In the genomic region with DNA sequence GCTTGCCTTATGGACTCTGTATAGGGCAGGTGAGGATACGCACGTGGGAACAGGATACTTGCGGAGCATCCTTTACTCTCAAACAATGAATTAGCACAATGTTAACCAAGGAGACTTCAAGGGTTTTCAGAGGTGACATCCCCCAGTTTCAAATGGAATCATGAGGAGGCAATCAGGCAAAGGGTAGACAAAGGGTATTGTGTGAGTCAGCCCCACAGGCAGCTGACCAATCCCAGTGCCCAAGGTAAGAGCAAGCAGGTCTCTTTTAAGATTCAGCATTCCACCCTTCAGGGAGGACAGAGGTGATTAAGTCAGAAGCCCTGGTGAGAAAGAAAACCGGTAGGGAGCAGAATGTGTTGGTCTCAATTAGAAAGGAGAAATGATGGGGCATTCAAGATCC, we compare ENCODE assay signal across 27 mouse cellular contexts. TPM values are rescaled to one million over a fixed set of nuclear protein-coding genes. Genes with fewer than 3 reads are reported as not detected.
"Had no signal": no experiment of that assay in that cellular context is flagged by ENCODE, and none has a peak within 500 bp of the region (broad histone marks: within the 10 kb centered on the region; RNA-seq: fewer than 3 reads in every experiment).

No protein-coding gene starts in this region.

- H3K36me3 ChIP-seq: heart, embryonic 10.5 days; heart, embryonic 12.5 days; hindbrain, embryonic 15.5 days; kidney, embryonic 15.5 days; limb, embryonic 13.5 days; limb, embryonic 15.5 days; liver, embryonic 12.5 days had no signal

- H3K4me1 ChIP-seq: heart, embryonic 10.5 days; heart, embryonic 12.5 days; kidney, embryonic 15.5 days; limb, embryonic 13.5 days; limb, embryonic 15.5 days; liver, embryonic 12.5 days had no signal

- DNase-seq: gastrocnemius, postnatal 14 days; heart, adult 18-20 months; heart, postnatal 14 days; heart, postnatal 36 days; kidney, adult 11 months; kidney, adult 2 months; kidney, adult 9 months; kidney, postnatal 14 days; kidney, postnatal 36 days; layer of hippocampus, adult 9-11 months; layer of hippocampus, postnatal 36 days; left cerebral cortex, postnatal 4 days had no signal

- H3K9ac ChIP-seq: heart, embryonic 12.5 days; hindbrain, embryonic 13.5 days; hindbrain, embryonic 15.5 days; kidney, embryonic 15.5 days; limb, embryonic 13.5 days; limb, embryonic 15.5 days; liver, embryonic 12.5 days; liver, embryonic 14.5 days had no signal

- H3K27me3 ChIP-seq: hindbrain, embryonic 13.5 days; hindbrain, embryonic 15.5 days; kidney, embryonic 15.5 days; limb, embryonic 13.5 days; limb, embryonic 15.5 days; liver, embryonic 12.5 days had no signal

- H3K9me3 ChIP-seq: heart, embryonic 10.5 days; heart, embryonic 12.5 days; hindbrain, embryonic 13.5 days; hindbrain, embryonic 15.5 days; kidney, embryonic 15.5 days; limb, embryonic 13.5 days; limb, embryonic 15.5 days; liver, embryonic 12.5 days had no signal

- H3K27ac ChIP-seq: heart, embryonic 10.5 days; hindbrain, embryonic 13.5 days; hindbrain, embryonic 15.5 days; hindbrain, postnatal 0 days; kidney, embryonic 15.5 days; kidney, postnatal 0 days; limb, embryonic 13.5 days; limb, embryonic 15.5 days; liver, embryonic 12.5 days; liver, embryonic 14.5 days had no signal

- H3K4me3 ChIP-seq: heart, embryonic 10.5 days; heart, embryonic 12.5 days; hindbrain, embryonic 13.5 days; hindbrain, embryonic 15.5 days; kidney, embryonic 15.5 days; limb, embryonic 13.5 days; limb, embryonic 15.5 days; liver, embryonic 12.5 days had no signal

RNA-seq across cellular contexts. Expression of gene Dner, which starts 55.6 kb away (rescaled TPM):
- total RNA-seq: gastrocnemius, adult 8-10 months; granulocyte monocyte progenitor cell, adult 5-6 weeks; heart, adult 18-20 months; hematopoietic stem cell, adult 5-6 weeks; liver, adult 2 months had no signal
- polyA plus RNA-seq: liver, adult 2 months had no signal
